Mouse (Mus musculus) bone marrow macrophage, adult 2 months (primary cell): ENCODE results near the gene Pmpcb. TPM values are rescaled to one million over a fixed set of nuclear protein-coding genes. Genes with fewer than 3 reads are reported as not detected.

Source experiments
- H3K27ac ChIP-seq: 2 replicates; pipeline ENCODE4 v1.5.1; 2012; ENCODE audit warnings: low read depth, low read length; ENCODE audit not compliant: insufficient read depth
- H3K4me1 ChIP-seq: 2 replicates; pipeline ENCODE4 v1.6.1; 2012; ENCODE audit warnings: low read length; ENCODE audit not compliant: control insufficient read depth, insufficient read depth
- H3K4me3 ChIP-seq: 2 replicates; pipeline ENCODE4 v1.5.1; 2012; ENCODE audit warnings: mild to moderate bottlenecking, low read length, moderate library complexity; ENCODE audit not compliant: insufficient read depth
- CTCF ChIP-seq: IDR thresholded peaks from 2 replicates; pipeline ENCODE4 v1.5.1; 2012; ENCODE audit warnings: low read depth, mild to moderate bottlenecking, low read length, moderate library complexity
- POLR2A ChIP-seq: IDR thresholded peaks from 2 replicates; pipeline ENCODE4 v1.6.1; 2012; ENCODE audit warnings: mild to moderate bottlenecking, low read depth, low read length, borderline replicate concordance
- polyA plus RNA-seq: library from polyadenylated mRNA; stranded (reverse); fragments of >200 nt; gene quantifications from 2 replicates; pipeline ENCODE4 v1.2.4, GENCODE M21; 2012; ENCODE audit not compliant: missing spikeins, insufficient read depth, insufficient read length

The Pmpcb gene
- polyA plus RNA-seq, 1 experiment = 63.2 TPM

DNA sequence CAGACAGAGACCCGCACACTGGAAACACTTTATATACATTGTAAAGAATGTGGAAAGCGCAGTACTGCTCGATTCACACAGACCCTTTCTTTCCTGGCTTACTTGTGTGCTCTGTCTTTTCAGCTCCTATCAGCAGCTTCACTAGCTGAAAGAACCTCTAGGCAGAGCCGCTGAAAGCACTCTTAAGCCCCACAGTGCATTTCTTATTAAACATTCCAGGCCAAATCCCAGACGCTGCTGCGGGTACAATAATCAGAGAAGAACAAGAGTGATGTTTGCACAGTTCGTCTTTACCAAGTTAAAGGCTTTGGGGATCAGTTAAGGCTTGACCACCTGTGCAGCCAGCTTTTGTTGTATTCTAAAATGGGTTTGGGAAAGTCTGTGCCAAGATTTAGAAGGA lies 12.1 kb upstream of the Pmpcb start:
- Histone ChIP-seq H3K4me3 (no peak overlapping the region), H3K27ac (no peak overlapping the region), H3K4me1 (peaks cover 5% of the 10 kb centered on the region; the same call in 1 of the 2 replicates)
- no peak for TF ChIP-seq POLR2A
- no peak for TF ChIP-seq CTCF

DNA sequence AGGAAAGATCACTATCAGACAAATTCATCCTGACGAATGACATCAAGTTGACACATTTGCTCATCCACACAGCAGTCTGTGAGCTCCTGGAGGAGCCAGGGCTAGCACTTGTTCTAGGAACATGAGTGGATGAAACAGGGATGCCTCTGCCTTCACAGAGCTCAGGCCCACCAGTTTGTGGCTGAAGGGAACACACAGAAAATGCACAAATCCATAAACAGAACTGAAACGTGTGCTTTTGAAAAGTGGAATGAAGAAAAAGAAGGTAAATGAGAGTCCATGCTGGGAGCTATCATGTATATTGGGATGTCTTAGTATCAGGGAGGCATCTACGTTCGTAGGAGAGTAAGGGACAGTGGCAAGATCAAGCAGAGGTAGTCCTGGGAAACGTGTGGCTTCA lies 7.8 kb upstream of the Pmpcb start:
- TF ChIP-seq POLR2A (no peak), CTCF (no peak)
- H3K4me1 ChIP-seq = peaks cover 8% of the 10 kb centered on the region

DNA sequence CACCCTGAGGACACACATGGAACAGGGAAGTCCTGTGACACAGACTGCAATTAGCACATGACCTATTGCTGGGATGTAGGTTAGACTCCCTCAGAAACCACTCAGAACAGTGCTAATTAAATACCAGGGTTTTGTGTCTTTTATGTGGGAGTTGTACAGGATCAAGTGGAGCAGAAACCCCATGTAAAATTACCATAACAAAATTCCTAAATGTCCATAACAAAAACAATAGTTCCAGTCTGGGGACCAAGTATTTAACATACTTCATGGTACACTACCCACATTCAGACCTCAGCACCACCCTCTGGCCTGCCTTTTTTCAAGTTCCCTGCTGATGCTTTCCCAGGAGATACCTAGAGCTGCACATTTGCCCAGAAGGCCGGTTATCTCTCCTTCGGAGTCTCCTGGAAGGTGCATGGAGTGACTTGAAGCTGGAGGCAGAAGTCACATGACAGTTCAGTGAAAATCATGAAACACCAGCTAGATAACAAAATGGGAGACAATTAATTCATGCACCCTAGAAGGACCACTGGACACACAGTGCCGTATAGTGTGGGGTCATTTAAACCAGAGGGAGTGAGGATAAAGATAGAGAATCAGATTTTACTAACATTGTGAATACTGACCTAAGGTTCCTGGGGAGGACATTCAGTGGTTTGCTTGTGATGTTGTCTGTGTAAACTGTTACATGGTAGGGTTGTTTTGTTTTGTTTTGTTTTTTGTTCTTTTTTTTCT lies 4.6 kb upstream of the Pmpcb start:
- H3K4me1 ChIP-seq = peaks cover 3% of the 10 kb centered on the region
- no peak overlapping the region for H3K27ac ChIP-seq
- no peak overlapping the region for H3K4me3 ChIP-seq
- TF ChIP-seq CTCF (no peak), POLR2A (no peak)

More for the DNA sequence above, 7.8 kb upstream of the Pmpcb start:
- H3K27ac ChIP-seq = no peak overlapping the region
- H3K4me3 ChIP-seq = no peak overlapping the region

DNA sequence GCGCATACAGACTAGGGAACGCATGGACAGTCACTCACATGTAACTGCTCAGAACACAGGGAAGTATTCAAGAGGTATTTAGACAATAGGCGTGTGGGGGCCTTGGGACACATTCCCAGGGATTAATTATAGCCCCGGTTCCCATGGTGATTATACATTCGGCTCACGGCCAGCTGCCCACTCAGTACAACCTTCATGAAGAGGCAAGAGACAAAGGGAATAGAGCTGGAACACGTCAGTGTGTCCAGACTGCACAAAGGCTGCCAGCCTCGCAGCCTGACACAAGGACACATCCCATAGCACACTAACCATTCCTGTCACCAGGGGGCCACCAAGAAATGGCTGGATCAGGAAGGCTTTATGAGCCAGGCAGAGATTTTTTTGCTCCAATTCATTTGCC lies 4.0 kb upstream of the Pmpcb start:
- H3K27ac ChIP-seq = no peak overlapping the region
- no peak for TF ChIP-seq CTCF
- TF ChIP-seq POLR2A = no peak
- H3K4me3 ChIP-seq = no peak overlapping the region
- H3K4me1 ChIP-seq = peaks cover 3% of the 10 kb centered on the region

DNA sequence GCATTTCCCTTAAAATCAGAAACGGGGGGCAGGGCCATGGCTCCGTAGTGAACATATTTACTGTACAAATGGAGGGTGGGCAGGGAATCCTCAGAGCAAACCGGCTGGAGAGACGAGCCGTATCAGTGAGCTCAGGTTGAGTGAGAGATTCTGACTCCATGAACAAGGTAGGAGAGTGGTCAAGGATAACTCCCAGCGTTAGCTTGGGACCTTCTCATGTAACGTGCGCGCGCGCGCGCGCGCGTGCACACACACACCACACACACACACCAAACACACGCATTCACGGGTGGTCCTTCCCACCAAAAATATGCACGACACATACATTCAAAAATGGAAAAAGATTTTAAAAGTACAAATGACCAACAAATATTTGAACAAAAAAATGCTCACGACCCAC lies 1.8 kb upstream of the Pmpcb start:
- TF ChIP-seq CTCF (no peak), POLR2A (no peak)
- no peak overlapping the region for H3K4me3 ChIP-seq

GRCm38 (mm10) chr5:21735584-21735983 lies 1.4 kb upstream of the Pmpcb start:
- Histone ChIP-seq H3K4me1 (peaks cover 11% of the 10 kb centered on the region), H3K4me3 (no peak overlapping the region), H3K27ac (no peak overlapping the region)
- TF ChIP-seq POLR2A = no peak
- peak; percentile 70 for TF ChIP-seq CTCF

More for the DNA sequence above, 1.8 kb upstream of the Pmpcb start:
- peaks cover 11% of the 10 kb centered on the region for H3K4me1 ChIP-seq
- no peak overlapping the region for H3K27ac ChIP-seq

GRCm38 (mm10) chr5:21736046-21736445 lies 895 bp upstream of the Pmpcb start:
- Histone ChIP-seq H3K27ac (no peak overlapping the region), H3K4me1 (peaks cover 11% of the 10 kb centered on the region), H3K4me3 (no peak overlapping the region)
- TF ChIP-seq POLR2A = no peak
- TF ChIP-seq CTCF = no peak

DNA sequence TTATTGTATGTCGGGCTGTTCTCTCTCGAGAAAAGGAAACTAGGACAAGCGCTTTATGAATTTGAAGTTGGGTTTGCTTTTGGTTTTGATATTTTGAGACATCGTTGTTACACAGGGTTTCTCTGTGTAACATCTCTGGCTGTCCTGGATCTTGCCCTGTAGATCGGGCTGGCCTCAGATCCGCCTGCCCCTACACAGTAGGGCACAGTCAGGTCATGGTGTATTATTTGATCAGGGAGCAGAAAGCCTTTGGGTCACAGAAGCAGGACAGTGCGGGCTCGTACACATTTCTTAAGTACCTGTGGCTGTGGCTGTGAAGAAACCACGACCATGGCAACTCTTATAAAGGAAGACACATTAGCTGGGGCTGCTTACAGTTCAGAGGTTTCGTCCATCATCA lies 679 bp downstream of the Pmpcb start:
- no peak overlapping the region for H3K27ac ChIP-seq
- peaks cover 8% of the 10 kb centered on the region; the same call in 1 of the 2 replicates for H3K4me1 ChIP-seq
- peak overlapping the region; percentile 84 for H3K4me3 ChIP-seq
- TF ChIP-seq CTCF (no peak), POLR2A (no peak)

DNA sequence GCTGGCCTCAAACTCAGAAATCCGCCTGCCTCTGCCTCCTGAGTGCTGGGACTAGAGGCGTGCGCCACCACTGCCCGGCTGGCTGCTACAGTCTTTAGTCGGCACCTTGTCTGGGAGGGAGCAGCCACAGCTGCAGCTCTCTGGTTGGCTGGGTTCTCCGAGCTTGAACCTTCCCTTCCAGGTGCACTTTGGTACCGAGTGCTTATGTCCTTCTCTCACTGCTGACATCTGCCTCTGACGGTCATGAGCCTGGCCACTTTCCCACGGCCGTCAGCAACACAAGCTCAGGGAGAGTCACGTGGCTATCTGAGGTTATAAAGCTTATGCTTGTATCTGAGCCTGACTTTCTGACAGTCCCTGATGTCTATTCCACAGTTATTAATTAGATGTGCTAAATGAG lies 2.2 kb downstream of the Pmpcb start:
- Histone ChIP-seq H3K4me1 (peaks cover 8% of the 10 kb centered on the region; the same call in 1 of the 2 replicates), H3K4me3 (no peak overlapping the region), H3K27ac (no peak overlapping the region)
- TF ChIP-seq POLR2A (no peak), CTCF (no peak)

DNA sequence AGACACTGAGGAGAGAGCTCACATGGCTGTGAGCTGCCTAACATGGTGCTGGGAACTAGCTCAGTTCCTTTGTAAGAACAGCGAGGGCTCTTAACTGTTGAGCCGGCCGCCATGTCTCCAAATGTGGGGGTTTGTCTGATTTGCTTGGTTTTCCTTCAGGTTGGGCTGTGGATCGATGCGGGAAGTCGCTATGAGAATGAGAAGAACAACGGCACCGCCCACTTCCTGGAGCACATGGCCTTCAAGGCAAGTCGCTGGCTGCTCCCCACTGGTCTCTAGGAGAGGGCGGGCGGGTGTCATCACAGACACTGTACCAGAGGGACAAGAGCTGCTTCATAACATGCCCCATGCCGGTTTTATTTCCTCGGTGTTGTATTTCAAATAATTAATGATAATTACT lies 2.9 kb downstream of the Pmpcb start:
- peaks cover 8% of the 10 kb centered on the region; the same call in 1 of the 2 replicates for H3K4me1 ChIP-seq
- no peak overlapping the region for H3K27ac ChIP-seq
- TF ChIP-seq POLR2A = no peak
- no peak overlapping the region for H3K4me3 ChIP-seq
